Mouse (Mus musculus) left cerebral cortex, postnatal 4 days (tissue): ENCODE data around the gene Lrp1. TPM values are rescaled to one million over a fixed set of nuclear protein-coding genes. Genes with fewer than 3 reads are reported as not detected.
A peak's percentile ranks its signal among the peaks of the same experiment; 100 is the strongest.

ENCODE experiments used
- DNase-seq: peaks from one replicate; pipeline ENCODE4 v3.0.0-alpha.2; 2022
- intact Hi-C: fragments of 180-260 bp; cut with DNase I; formaldehyde crosslinking; loops from one replicate; pipeline ENCODE4 v1.15.1; 2025
- total RNA-seq, 2 experiments: library from RNA; stranded (reverse); gene quantifications; 2 replicates each; pipeline ENCODE4 v1.2.3; 2021

Gene Lrp1
- total RNA-seq, 2 experiments from 2014 or later = 286 to 296 TPM

- DNase-seq = no peak
- intact Hi-C loops = no loop called here
Measured at GRCm38 (mm10) chr10:127616261-127616679, 4.7 kb downstream of the Lrp1 start.

- peak; percentile 32 for DNase-seq
- intact Hi-C loops = no loop called here
Measured at GRCm38 (mm10) chr10:127615591-127615990, 5.4 kb downstream of the Lrp1 start.

DNA sequence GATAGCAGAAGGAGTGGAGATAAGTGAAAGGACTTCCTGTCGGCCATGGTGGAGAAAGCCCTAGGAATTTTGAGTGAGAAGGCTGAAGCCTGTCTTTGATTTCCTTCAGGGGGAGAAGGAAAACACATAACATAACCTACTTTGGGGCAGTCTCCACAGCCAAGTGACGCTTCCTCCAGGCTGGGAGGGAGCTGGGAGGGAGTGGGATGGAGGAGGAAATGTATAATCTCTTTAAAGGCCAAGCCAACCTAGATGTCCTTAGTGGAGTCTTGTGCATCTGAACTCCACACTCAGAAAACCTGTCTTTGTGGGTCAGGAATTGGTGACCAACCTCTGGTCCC is 5.9 kb downstream of the Lrp1 start:
- intact Hi-C loops = no loop called here
- no peak for DNase-seq

DNA sequence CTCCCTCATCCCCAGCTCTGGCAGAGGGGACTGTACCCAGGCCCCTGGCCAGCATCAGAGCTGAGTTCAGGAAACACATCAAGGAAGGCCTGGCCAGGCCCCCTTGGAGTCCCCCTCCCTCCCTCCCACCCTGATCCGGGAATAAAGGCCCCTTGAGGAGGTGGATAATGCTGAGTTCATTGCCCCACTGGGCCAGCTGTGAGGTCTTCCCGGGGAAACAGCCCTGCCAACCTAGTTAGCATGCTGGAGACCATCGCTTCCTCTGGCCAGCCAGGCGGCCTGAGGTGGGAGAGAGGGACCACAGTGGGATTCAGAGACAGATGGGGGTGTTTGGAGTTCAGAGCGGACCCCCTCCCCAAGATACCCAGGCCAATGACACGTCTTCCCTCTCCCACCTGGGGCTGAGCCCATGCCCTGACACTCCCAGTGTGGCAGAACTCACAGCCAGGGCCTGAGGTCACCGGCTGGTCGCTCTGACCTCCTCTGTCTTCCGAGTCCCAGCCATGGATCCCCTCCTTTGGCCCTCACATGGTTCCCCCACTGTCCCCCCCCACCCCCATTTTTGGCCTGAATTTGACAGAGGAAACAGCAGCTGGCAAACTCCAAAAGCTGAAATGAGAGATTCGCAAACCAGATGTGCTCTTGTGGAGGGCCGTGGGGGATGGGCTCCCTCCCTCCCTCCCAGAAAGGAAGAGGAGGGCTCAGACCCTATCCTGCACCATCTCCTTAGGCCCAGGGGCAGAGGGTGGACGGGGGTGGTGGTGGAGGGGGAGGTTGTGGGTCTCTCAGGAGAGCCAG is 6.5 kb downstream of the Lrp1 start:
- DNase-seq = peak; percentile 53
- intact Hi-C loops = no loop called here

- intact Hi-C loops = no loop called here
Measured at GRCm38 (mm10) chr10:127612079-127612775, 8.7 kb downstream of the Lrp1 start.

GRCm38 (mm10) chr10:127610066-127610415 is 10.9 kb downstream of the Lrp1 start:
- DNase-seq = no peak
- intact Hi-C loops = no loop called here

More at GRCm38 (mm10) chr10:127612079-127612775, 8.7 kb downstream of the Lrp1 start:
- no peak for DNase-seq

DNA sequence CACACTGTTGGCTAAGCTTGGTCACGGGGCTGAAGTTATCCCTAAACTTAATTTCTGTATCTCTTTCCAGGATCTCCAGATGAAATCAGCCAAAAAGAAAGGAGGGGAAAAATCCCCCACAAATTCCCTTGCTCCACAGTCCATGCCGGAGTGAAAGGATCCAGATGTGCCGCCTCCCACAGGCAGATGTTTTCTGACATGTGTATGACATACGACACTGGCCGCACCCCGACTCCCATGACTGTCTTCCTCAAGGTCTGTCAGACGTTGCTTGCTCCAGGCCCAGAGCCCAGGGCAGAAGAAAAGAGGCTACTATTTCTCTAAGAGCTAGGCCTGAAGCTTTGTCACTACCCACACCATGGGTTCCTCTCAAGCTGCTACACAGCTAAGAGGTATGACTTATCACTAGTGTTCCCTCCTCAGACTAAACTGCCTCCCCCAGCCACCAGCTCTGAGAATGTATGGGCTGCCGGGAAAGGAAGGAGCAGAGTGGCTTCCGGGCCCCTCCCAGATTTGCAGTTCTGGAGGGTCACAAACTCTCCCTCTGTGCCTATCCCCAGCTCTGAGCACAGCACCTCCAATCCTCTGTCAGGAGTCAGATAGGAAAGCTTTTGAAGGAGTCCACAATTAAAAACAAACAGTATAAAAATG is 11.4 kb downstream of the Lrp1 start:
- no peak for DNase-seq

DNA sequence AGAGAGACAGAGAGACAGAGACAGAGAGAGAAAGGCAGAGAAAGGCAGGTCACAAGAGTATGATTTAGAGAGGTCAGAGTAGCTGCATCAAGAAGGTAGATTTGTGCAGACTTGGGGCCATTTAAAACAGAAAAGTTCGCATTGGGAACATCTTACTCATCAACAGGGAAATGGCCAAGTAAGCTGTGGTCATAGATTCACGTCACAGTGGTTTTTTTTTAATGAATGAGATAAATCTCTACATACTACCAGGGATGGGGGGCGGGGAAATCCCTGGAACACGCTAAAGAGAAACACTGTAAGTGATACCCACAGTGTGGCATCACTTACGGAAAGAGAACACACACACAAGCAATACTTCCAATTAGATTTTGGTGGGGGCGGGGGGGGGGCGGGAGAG is 13.9 kb downstream of the Lrp1 start:
- intact Hi-C loops = no loop called here
- no peak for DNase-seq

More for the DNA sequence above, 11.4 kb downstream of the Lrp1 start:
- intact Hi-C loops = no loop called here

DNA sequence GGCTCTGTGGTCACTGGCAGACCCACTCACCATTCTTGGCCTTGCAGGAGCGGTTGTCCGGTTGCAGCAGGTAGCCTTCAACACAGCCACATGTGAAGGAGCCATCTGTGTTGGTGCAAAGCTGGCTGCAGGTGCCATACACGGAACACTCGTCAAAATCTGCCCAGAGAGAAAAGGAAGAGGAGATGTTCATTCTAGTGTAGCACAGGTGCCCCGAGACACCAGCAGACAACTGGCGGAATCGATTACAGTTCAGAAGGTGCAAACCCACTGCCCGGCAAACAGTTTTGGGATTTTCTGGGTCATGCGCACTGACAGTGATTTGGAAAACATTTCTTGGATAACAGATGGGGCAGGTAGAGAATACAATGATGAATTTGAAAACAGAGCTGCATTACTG is 15.2 kb downstream of the Lrp1 start:
- intact Hi-C loops = no loop called here
- no peak for DNase-seq

DNA sequence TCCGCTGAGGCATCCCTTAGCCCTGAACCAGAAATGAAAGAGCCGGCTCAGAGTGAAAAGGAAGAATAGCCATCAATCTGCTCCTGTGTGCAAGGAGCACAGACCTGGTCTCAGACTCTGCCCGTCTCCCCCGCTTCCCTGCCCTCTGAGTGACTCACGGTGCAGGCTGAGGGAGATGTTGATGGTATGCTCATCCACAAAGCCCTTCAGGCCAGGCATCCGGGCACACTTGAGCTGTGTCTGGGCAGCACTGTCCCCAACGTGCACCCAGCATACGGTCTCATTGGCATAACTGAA is 15.7 kb downstream of the Lrp1 start:
- intact Hi-C loops = no loop called here

GRCm38 (mm10) chr10:127604465-127605250 is 16.3 kb downstream of the Lrp1 start:
- peak; percentile 48 for DNase-seq
- intact Hi-C loops = no loop called here

More for the DNA sequence above, 15.7 kb downstream of the Lrp1 start:
- no peak for DNase-seq

DNA sequence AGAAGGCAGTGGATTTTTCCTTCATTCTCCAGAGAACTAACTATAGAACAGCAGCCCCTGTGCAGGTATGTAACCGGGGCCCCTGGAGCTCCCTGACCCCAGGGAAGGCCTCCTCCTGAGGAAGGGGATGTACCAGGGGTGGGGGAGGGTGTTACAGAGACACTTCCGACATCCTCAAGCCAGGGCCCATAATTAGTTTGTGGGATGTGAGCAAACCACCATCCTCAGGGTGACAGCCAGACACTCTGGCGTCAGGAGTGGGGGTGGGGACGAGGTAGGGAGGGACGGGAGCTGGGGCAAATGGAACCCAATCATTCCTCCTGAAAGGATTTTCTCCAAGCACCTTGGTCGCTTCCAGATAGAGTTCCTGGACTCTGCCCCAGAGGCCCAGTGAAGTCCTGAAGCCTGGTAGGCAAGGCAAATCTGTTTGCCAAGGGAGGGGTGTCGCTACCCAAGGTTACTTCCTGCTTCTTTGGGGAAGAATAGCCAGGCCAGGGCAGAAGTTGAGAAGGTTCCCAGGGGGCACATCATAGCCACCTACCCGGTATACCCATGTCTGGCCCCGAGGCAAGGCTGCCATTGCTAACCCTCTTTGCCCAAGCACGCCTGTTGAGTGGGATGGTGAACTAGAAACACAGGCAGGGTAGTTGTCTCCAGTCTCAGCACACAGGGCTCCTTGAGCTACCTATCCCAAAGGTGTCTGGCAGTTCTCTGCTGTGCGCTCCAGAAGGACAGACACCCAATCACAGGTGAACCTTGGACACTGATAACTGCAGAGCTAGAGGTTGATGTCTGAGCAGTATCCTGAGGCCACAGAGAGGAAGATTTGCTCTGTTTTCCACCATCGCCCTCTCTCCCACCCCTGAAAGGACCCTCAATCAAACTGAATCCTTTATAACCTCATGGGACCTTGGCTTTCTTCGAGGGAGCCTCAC is 17.2 kb downstream of the Lrp1 start:
- DNase-seq = no peak
- intact Hi-C loops = no loop called here

DNA sequence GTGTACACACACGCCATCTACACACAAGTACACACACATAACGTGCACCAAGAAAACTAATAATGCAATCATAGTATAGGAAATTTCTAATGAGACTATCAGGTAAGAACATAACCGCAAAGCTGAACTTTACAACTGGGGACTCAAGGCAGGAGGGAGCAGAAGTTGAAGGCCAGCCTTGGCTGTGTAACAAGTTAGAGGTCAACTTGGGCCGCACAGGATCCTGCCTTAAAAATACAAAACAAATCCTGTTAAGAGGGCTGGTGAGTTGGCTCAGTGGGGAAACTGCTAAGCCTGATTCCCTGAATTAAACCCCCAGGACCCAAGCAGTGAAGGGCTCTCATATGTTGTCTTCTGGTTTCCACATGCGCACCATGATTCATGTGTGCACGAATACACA is 18.8 kb downstream of the Lrp1 start:
- intact Hi-C loops = no loop called here
- no peak for DNase-seq

- intact Hi-C loops = no loop called here
- peak; percentile 49 for DNase-seq
Measured at GRCm38 (mm10) chr10:127599779-127600541, 21.0 kb downstream of the Lrp1 start.

DNA sequence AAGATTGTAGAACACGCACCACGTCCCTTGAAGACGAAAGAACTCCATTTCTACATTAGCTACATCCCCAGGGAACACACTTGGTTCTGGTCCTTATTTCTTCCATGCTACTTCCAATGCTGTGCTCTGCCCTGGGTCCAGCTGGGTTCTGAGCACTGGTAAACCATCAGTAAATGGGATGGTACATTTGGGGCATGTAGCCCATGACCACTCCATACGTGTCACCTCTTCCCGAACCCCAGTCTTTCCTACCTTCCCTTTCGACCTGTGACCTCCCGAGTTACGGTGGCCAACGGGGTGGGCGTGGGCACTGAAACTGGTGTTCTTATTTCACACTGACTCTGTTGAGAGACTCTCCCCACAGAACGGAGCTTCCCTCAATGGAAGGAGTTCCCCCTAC is 21.7 kb downstream of the Lrp1 start:
- intact Hi-C loops = no loop called here
- no peak for DNase-seq

DNA sequence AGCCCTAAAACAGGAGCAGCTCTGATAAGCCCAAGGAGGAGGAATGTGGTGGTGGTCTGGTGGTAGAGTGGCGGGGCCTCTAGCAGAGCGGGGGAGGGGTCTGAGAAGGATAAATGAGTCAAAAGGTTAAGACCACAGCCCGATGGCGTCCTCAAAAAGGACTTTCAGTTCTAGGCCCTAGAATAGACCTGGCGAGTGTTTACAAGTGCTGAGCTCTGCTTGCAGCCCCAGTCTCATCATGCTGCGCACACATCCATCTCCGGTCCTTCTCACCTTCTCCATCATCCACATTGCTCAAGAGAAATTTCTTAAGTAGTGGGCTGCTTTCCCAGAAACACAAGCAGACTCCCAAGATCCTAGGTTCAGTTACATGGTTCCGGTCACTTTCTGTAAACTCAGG is 22.3 kb downstream of the Lrp1 start:
- no peak for DNase-seq
- intact Hi-C loops = no loop called here

DNA sequence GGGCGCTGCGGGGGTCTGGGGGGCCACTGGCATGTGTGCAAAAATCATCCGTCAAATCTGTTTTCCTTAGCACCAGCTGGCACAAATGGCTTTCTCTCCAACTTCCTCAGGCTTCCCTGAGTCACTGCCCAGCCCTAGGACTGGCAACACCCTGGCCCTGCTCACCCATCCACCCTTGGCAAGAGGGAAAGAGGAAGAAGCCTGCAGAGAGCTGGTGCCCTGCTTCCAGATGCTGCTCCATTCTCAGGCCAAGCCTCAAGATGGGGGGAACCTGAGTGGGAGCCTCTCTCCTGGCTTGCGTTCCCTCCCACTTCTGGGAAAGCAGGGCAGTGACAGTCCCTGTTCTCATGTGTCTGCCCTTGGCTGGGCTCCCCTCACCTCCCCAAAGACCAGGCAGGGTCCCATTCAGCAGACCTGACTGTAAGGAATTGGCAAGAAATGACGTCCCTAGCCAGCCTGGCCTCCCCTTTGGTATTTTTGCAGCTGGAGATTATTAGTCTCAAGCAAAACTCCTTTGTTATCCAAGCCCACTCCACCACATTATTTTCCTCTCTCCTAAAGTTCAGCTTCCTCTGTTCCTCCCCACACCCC is 23.5 kb downstream of the Lrp1 start:
- DNase-seq = peak; percentile 80
- intact Hi-C loops = no loop called here

GRCm38 (mm10) chr10:127596321-127596941 is 24.5 kb downstream of the Lrp1 start:
- peak; percentile 66 for DNase-seq
- intact Hi-C loops = no loop called here
